22 mouse cellular contexts compared by ENCODE assay signal in genomic region chr4:134514309-134514930, GRCm38 (mm10). TPM values are rescaled to one million over a fixed set of nuclear protein-coding genes. Genes with fewer than 3 reads are reported as not detected.
DNase-seq lines count a peak whose midpoint lies in the region; ATAC-seq lines count a peak whose summit lies in the region.
"Had no signal": no experiment of that assay in that cellular context is flagged by ENCODE, and none has a peak within 500 bp of the region (broad histone marks: within the 10 kb centered on the region; RNA-seq: fewer than 3 reads in every experiment).

No protein-coding gene starts in this region.

- intact Hi-C loops in heart, postnatal 25 days (cut with DNase I) = no loop called here

- ATAC-seq in heart, embryonic 13.5 days (ENCODE audit: extremely low read depth, insufficient number of reproducible peaks, low FRiP score, low TSS enrichment) = no peak
- ATAC-seq in liver, embryonic 16.5 days (ENCODE audit: low read depth) = no peak
- ATAC-seq: midbrain, embryonic 13.5 days had no signal

- no peaks in the 10 kb centered on the region for H3K9me3 ChIP-seq in heart, embryonic 13.5 days
- no peaks in the 10 kb centered on the region for H3K9me3 ChIP-seq in liver, embryonic 16.5 days (replicated peaks; ENCODE audit: control insufficient read depth, low read length)
- H3K9me3 ChIP-seq: hindbrain, embryonic 13.5 days; limb, embryonic 12.5 days; midbrain, embryonic 13.5 days; neural tube, embryonic 15.5 days had no signal

- H3K4me2 ChIP-seq in heart, embryonic 13.5 days = peak overlapping the region; percentile 14; the same call in 1 of the 2 replicates
- peak overlapping the region; percentile 59 for H3K4me2 ChIP-seq in liver, embryonic 16.5 days (ENCODE audit: low read depth, low read length)
- H3K4me2 ChIP-seq: hindbrain, embryonic 13.5 days; limb, embryonic 12.5 days; midbrain, embryonic 13.5 days; neural tube, embryonic 15.5 days had no signal

- peak overlapping the region; percentile 35; the same call in 1 of the 2 replicates for H3K9ac ChIP-seq in heart, embryonic 13.5 days
- peak overlapping the region; percentile 41; the same call in 1 of the 2 replicates for H3K9ac ChIP-seq in liver, embryonic 16.5 days (ENCODE audit: low read depth, low read length)
- H3K9ac ChIP-seq: hindbrain, embryonic 13.5 days; limb, embryonic 12.5 days; midbrain, embryonic 13.5 days; neural tube, embryonic 15.5 days had no signal

- H3K4me3 ChIP-seq in heart, embryonic 13.5 days = no peak overlapping the region
- peak overlapping the region; percentile 26 for H3K4me3 ChIP-seq in liver, embryonic 16.5 days (ENCODE audit: low read depth, low read length)
- H3K4me3 ChIP-seq: gastrocnemius, adult 2 months; hindbrain, embryonic 13.5 days; layer of hippocampus, adult 2 months; left cerebral cortex, adult 2 months; limb, embryonic 12.5 days; midbrain, embryonic 13.5 days; myocyte; neural tube, embryonic 15.5 days had no signal

- DNase-seq in heart, postnatal 25 days (ENCODE audit: low spot score) = no peak
- peak; percentile 33 to 46 for DNase-seq in urinary bladder, postnatal 36 days (ENCODE audit: low spot score in 2 of 2)
- DNase-seq in urinary bladder, postnatal 10 days (ENCODE audit: low spot score) = no peak
- no peak for DNase-seq in left cerebral cortex, adult 11 months (ENCODE audit: low spot score)
- no peak for DNase-seq in thymus, postnatal 14 days
- DNase-seq: cerebellum, adult 11-12 months; cerebellum, postnatal 25 days; gastrocnemius, adult 2 months; heart, adult 18-20 months; heart, postnatal 10 days; right cerebral cortex, postnatal 25 days; thymus, adult 18-20 months had no signal

- no peaks in the 10 kb centered on the region for H3K36me3 ChIP-seq in heart, embryonic 13.5 days
- H3K36me3 ChIP-seq in liver, embryonic 16.5 days (ENCODE audit: control insufficient read depth, insufficient read depth) = peaks cover 5% of the 10 kb centered on the region; the same call in 1 of the 2 replicates
- H3K36me3 ChIP-seq: hindbrain, embryonic 13.5 days; limb, embryonic 12.5 days; midbrain, embryonic 13.5 days; neural tube, embryonic 15.5 days had no signal

- H3K4me1 ChIP-seq in heart, embryonic 13.5 days = peaks cover 74% of the 10 kb centered on the region
- peaks cover 47% of the 10 kb centered on the region for H3K4me1 ChIP-seq in liver, embryonic 16.5 days (ENCODE audit: control insufficient read depth, low read depth, low read length)

- H3K27me3 ChIP-seq in heart, embryonic 13.5 days (replicated peaks) = no peaks in the 10 kb centered on the region
- H3K27me3 ChIP-seq in liver, embryonic 16.5 days (ENCODE audit: control insufficient read depth, insufficient read depth, low read depth, low read length) = no peaks in the 10 kb centered on the region
- H3K27me3 ChIP-seq: hindbrain, embryonic 13.5 days; limb, embryonic 12.5 days; midbrain, embryonic 13.5 days; neural tube, embryonic 15.5 days had no signal

- WGBS in heart, embryonic 13.5 days = 72% methylated on average over 11 of the region's 11 CpGs
- 62% methylated on average over 11 of the region's 11 CpGs for WGBS in liver, embryonic 16.5 days (ENCODE audit: insufficient replicate concordance)

- 0 out of 2 replicates have a peak overlapping the region, but pooled peaks have one; percentile 2 for H3K27ac ChIP-seq in heart, embryonic 13.5 days (replicated peaks)
- peak overlapping the region; percentile 15; the same call in 1 of the 2 replicates for H3K27ac ChIP-seq in liver, embryonic 16.5 days (ENCODE audit: low read length)
- H3K27ac ChIP-seq: gastrocnemius, adult 2 months; hindbrain, embryonic 13.5 days; kidney, postnatal 0 days; layer of hippocampus, adult 2 months; left cerebral cortex, adult 2 months; limb, embryonic 12.5 days; midbrain, embryonic 13.5 days; neural tube, embryonic 15.5 days had no signal

RNA-seq across cellular contexts. Expression of gene Aunip, which starts 3.6 kb away (rescaled TPM):
- polyA plus RNA-seq in heart, embryonic 13.5 days (2015; fragmentation: Nextera tagmentation; extraction: Ambion mirVana) = 8.5 and 11.2 TPM in 2 replicates
- under 1 TPM; 0.34 to 0.47 TPM for total RNA-seq in heart, postnatal 25 days (2021)
- polyA plus RNA-seq in liver, embryonic 16.5 days (2015; fragmentation: Nextera tagmentation; extraction: Ambion mirVana) = 13.7 and 16.5 TPM in 2 replicates
- total RNA-seq: gastrocnemius, adult 2 months had no signal

RNA-seq across cellular contexts. Expression of gene Paqr7, which starts 17.9 kb away (rescaled TPM):
- polyA plus RNA-seq in heart, embryonic 13.5 days (2015; fragmentation: Nextera tagmentation; extraction: Ambion mirVana) = 10.0 and 10.9 TPM in 2 replicates
- total RNA-seq in heart, postnatal 25 days (2021) = 10 to 100 TPM; 16.9 to 17.4 TPM
- polyA plus RNA-seq in liver, embryonic 16.5 days (2015; fragmentation: Nextera tagmentation; extraction: Ambion mirVana) = 8.4 and 8.8 TPM in 2 replicates

RNA-seq across cellular contexts. Expression of gene Mtfr1l, which starts 20.8 kb away (rescaled TPM):
- polyA plus RNA-seq in heart, embryonic 13.5 days (2015; fragmentation: Nextera tagmentation; extraction: Ambion mirVana) = 142 and 144 TPM in 2 replicates
- total RNA-seq in heart, postnatal 25 days (2021) = 100 to 1,000 TPM; 178 to 185 TPM
- polyA plus RNA-seq in liver, embryonic 16.5 days (2015; fragmentation: Nextera tagmentation; extraction: Ambion mirVana) = 36.2 and 36.4 TPM in 2 replicates

RNA-seq across cellular contexts. Expression of gene Selenon, which starts 37.5 kb away (rescaled TPM):
- polyA plus RNA-seq in heart, embryonic 13.5 days (2015; fragmentation: Nextera tagmentation; extraction: Ambion mirVana) = 7.5 and 8.0 TPM in 2 replicates
- 10 to 100 TPM; 21.0 to 22.2 TPM for total RNA-seq in heart, postnatal 25 days (2021)
- 1.3 TPM in 2 replicates for polyA plus RNA-seq in liver, embryonic 16.5 days (2015; fragmentation: Nextera tagmentation; extraction: Ambion mirVana)

RNA-seq across cellular contexts. Expression of gene Stmn1, which starts 46.3 kb away (rescaled TPM):
- 988 and 1,051 TPM in 2 replicates for polyA plus RNA-seq in heart, embryonic 13.5 days (2015; fragmentation: Nextera tagmentation; extraction: Ambion mirVana)
- 10 to 100 TPM; 24.5 to 26.4 TPM for total RNA-seq in heart, postnatal 25 days (2021)
- polyA plus RNA-seq in liver, embryonic 16.5 days (2015; fragmentation: Nextera tagmentation; extraction: Ambion mirVana) = 360 and 407 TPM in 2 replicates

Comparison
In these comparisons a context has a peak if more than half of its experiments do, and no peak if none do; other contexts are left out.
1. DNase-seq: peak in urinary bladder, postnatal 36 days (2 of 2); none in heart, postnatal 25 days (single experiment), urinary bladder, postnatal 10 days (single experiment), left cerebral cortex, adult 11 months (single experiment) and thymus, postnatal 14 days (single experiment).